Mouse (Mus musculus): ENCODE results near the gene A4gnt. TPM values are rescaled to one million over a fixed set of nuclear protein-coding genes. Genes with fewer than 3 reads are reported as not detected.

The A4gnt gene
- polyA plus RNA-seq, 1 experiment from 2014 or later = not detected

DNA sequence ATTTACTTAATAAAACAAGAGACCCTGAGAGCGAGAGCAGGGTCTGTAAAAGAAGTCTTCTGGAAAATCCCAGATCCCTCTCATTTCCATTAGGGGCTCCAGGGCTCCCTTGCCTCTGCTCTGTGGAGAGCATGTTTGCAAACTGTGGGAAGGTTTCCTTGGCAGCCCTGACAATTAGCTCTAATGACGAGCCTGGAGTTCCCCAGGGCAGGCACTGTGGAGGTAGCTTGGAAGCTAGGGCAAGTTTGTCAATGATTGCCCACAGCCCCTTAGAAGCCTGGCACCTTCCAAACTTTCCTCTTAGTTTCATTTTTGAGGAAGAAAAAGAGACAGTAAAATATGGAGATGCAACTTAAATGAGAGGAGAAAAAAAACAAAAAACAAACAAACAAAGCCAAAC lies 19.5 kb downstream of the A4gnt start:
- ChIA-PET CTCF (interaction anchor here (1.2 to 2.7 kb wide), 8 partner anchors 15 to 47 kb away, joined by 3 to 23 read pairs (median 4); no protein-coding TSS in a partner anchor), POLR2A (interaction anchor here (0.5 kb wide), 1 partner anchor 19 kb away, joined by 4 read pairs; no protein-coding TSS in a partner anchor)
- in situ Hi-C loops (cut with MboI; ENCODE audit: low pct_unique_long_range_greater_than_20kb) = no loop called here
- TF ChIP-seq CTCF (IDR thresholded peaks at IDR 0.05) = no peak
- ATAC-seq (peak; percentile 71), DNase-seq (ENCODE audit: low read depth, low spot score) (peak; percentile 51)
- H3K27me3 ChIP-seq = no peaks in the 10 kb centered on the region

- in situ Hi-C loops (cut with MboI; ENCODE audit: low pct_unique_long_range_greater_than_20kb) = no loop called here
- no peak for TF ChIP-seq CTCF (IDR thresholded peaks at IDR 0.05)
Observed at GRCm38 (mm10) chr9:99632264-99632663, 20.0 kb downstream of the A4gnt start.

GRCm38 (mm10) chr9:99636776-99637175 lies 24.5 kb downstream of the A4gnt start:
- H3K27me3 ChIP-seq = no peaks in the 10 kb centered on the region
- no peak for TF ChIP-seq CTCF (IDR thresholded peaks at IDR 0.05)
- no peak for ATAC-seq
- in situ Hi-C loops (cut with MboI; ENCODE audit: low pct_unique_long_range_greater_than_20kb) = no loop called here
- no peak for DNase-seq (ENCODE audit: low read depth, low spot score)
- ChIA-PET CTCF (no interaction called here), POLR2A (no interaction called here)

More at GRCm38 (mm10) chr9:99632264-99632663, 20.0 kb downstream of the A4gnt start:
- ChIA-PET CTCF (interaction anchor here (1.2 to 2.7 kb wide), 7 partner anchors 15 to 45 kb away, joined by 3 to 23 read pairs (median 4); no protein-coding TSS in a partner anchor), POLR2A (no interaction called here)
- ATAC-seq = peak; percentile 56
- H3K27me3 ChIP-seq = no peaks in the 10 kb centered on the region
- DNase-seq (ENCODE audit: low read depth, low spot score) = peak; percentile 66

DNA sequence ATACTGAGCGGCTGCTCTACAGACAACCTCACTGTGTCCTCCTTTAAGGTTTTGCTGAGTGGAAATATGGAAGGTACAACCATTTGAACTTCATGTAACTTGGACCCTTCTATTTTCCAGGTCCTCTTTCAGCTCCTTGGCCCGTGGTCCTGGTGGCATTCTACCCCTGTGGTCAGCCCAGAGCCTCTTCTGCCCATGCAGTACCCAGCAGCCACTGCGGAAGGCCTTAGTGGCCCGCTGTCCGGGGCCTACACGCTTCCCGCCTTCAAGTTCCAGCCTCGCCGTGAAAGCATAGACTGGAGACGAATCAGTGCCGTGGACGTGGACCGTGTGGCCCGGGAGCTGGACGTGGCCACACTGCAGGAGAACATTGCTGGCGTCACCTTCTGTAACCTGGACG lies 24.9 kb downstream of the A4gnt start:
- no peaks in the 10 kb centered on the region for H3K27me3 ChIP-seq
- TF ChIP-seq CTCF (IDR thresholded peaks at IDR 0.05) = no peak
- CTCF ChIA-PET = interaction anchor here (1.1 kb wide), 1 partner anchor 50 kb away, joined by 3 read pairs; no protein-coding TSS in a partner anchor
- ATAC-seq (no peak), DNase-seq (ENCODE audit: low read depth, low spot score) (no peak)
- POLR2A ChIA-PET = no interaction called here
- in situ Hi-C loops (cut with MboI; ENCODE audit: low pct_unique_long_range_greater_than_20kb) = no loop called here

GRCm38 (mm10) chr9:99637736-99638135 lies 25.4 kb downstream of the A4gnt start:
- no peak for TF ChIP-seq CTCF (IDR thresholded peaks at IDR 0.05)
- ChIA-PET CTCF (interaction anchor here (1.1 kb wide), 1 partner anchor 50 kb away, joined by 3 read pairs; no protein-coding TSS in a partner anchor), POLR2A (no interaction called here)
- in situ Hi-C loops (cut with MboI; ENCODE audit: low pct_unique_long_range_greater_than_20kb) = no loop called here
- ATAC-seq (no peak), DNase-seq (ENCODE audit: low read depth, low spot score) (no peak)
- H3K27me3 ChIP-seq = no peaks in the 10 kb centered on the region

GRCm38 (mm10) chr9:99639957-99640356 lies 27.7 kb downstream of the A4gnt start:
- ChIA-PET POLR2A (interaction anchor here (0.6 kb wide), 1 partner anchor 10 kb away, joined by 3 read pairs; no protein-coding TSS in a partner anchor), CTCF (no interaction called here)
- H3K27me3 ChIP-seq = no peaks in the 10 kb centered on the region
- in situ Hi-C loops (cut with MboI; ENCODE audit: low pct_unique_long_range_greater_than_20kb) = no loop called here
- ATAC-seq (no peak), DNase-seq (ENCODE audit: low read depth, low spot score) (no peak)
- no peak for TF ChIP-seq CTCF (IDR thresholded peaks at IDR 0.05)

GRCm38 (mm10) chr9:99645416-99645815 lies 33.1 kb downstream of the A4gnt start:
- no peak for ATAC-seq
- TF ChIP-seq CTCF (IDR thresholded peaks at IDR 0.05) = no peak
- DNase-seq (ENCODE audit: low read depth, low spot score) = no peak
- ChIA-PET CTCF (interaction anchor here (1.7 kb wide), 1 partner anchor 10 kb away, joined by 5 read pairs; no protein-coding TSS in a partner anchor), POLR2A (no interaction called here)
- in situ Hi-C loops (cut with MboI; ENCODE audit: low pct_unique_long_range_greater_than_20kb) = no loop called here
- H3K27me3 ChIP-seq = no peaks in the 10 kb centered on the region

DNA sequence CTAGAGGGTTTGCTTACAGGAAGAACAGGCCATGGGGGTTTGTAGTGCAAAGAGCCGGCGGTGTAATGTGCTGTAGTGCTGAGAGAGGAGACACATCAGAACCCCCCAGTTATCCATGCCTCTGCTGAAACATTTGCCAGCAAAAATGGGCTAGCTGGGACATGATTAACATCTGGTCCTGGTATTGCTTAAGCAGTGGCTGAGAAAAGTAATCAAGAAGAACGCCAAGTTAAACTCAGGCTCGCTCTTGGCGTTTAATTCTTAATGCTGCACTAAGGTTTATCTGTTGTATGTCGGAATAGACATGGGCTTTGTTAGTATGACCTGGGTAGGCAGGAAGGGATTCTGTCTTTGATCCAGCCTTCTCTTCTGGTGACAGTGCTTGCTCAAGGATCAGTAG lies 33.8 kb downstream of the A4gnt start:
- CTCF ChIA-PET = interaction anchor here (1.5 to 1.7 kb wide), 2 partner anchors 11 to 14 kb away, joined by 5 to 6 read pairs; no protein-coding TSS in a partner anchor
- no peak for DNase-seq (ENCODE audit: low read depth, low spot score)
- no peaks in the 10 kb centered on the region for H3K27me3 ChIP-seq
- ATAC-seq = no peak
- in situ Hi-C loops (cut with MboI; ENCODE audit: low pct_unique_long_range_greater_than_20kb) = no loop called here
- no peak for TF ChIP-seq CTCF (IDR thresholded peaks at IDR 0.05)
- POLR2A ChIA-PET = no interaction called here

- TF ChIP-seq CTCF (IDR thresholded peaks at IDR 0.05) = no peak
- in situ Hi-C loops (cut with MboI; ENCODE audit: low pct_unique_long_range_greater_than_20kb) = loop anchor here (5.0 kb wide), 1 partner anchor 73 kb away; no protein-coding TSS in a partner anchor
- no peaks in the 10 kb centered on the region for H3K27me3 ChIP-seq
- CTCF ChIA-PET = interaction anchor here (0.9 to 4.9 kb wide), 5 partner anchors 18 to 89 kb away, joined by 3 to 49 read pairs (median 6); no protein-coding TSS in a partner anchor
- DNase-seq (ENCODE audit: low read depth, low spot score) = no peak
- ATAC-seq = no peak
- POLR2A ChIA-PET = interaction anchor here (0.6 kb wide), 1 partner anchor 53 kb away, joined by 3 read pairs; no protein-coding TSS in a partner anchor
Observed at GRCm38 (mm10) chr9:99660756-99661155, 48.5 kb downstream of the A4gnt start.

DNA sequence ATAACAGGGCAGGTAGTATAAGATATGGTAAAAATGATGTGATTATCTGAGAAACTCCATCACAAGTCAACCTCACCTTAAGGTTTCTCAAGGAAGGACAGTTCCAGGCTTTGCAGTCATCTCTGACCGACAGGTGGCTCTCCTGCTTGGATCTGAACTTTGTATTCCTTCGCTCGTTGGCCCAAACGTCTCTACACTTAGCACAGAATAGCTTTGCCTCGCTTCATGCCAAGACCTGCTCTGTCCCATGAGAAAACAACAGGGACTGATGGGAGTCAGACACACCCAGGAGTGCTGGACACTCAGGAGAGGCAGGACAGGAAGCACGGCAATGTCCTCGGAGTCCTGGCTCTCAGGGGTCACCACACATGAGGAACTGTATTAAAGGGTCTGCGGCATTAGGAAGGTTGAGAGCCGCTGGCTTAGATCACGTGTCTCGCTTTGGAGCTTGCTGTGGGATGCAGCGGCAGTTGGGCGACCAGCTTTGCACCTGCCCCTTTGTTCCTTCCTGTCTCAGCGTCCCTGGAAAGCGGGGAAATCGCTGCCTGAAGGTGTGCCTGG lies 49.4 kb downstream of the A4gnt start:
- in situ Hi-C loops (cut with MboI; ENCODE audit: low pct_unique_long_range_greater_than_20kb) = loop anchor here (5.0 kb wide), 1 partner anchor 74 kb away; no protein-coding TSS in a partner anchor
- H3K27me3 ChIP-seq = no peaks in the 10 kb centered on the region
- ChIA-PET CTCF (interaction anchor here (0.8 to 4.9 kb wide), 16 partner anchors 9 to 156 kb away, joined by 3 to 49 read pairs (median 5); no protein-coding TSS in a partner anchor), POLR2A (interaction anchor here (1.1 to 1.3 kb wide), 2 partner anchors 15 to 27 kb away, joined by 3 read pairs; no protein-coding TSS in a partner anchor)
- no peak for DNase-seq (ENCODE audit: low read depth, low spot score)
- no peak for TF ChIP-seq CTCF (IDR thresholded peaks at IDR 0.05)
- ATAC-seq = no peak

DNA sequence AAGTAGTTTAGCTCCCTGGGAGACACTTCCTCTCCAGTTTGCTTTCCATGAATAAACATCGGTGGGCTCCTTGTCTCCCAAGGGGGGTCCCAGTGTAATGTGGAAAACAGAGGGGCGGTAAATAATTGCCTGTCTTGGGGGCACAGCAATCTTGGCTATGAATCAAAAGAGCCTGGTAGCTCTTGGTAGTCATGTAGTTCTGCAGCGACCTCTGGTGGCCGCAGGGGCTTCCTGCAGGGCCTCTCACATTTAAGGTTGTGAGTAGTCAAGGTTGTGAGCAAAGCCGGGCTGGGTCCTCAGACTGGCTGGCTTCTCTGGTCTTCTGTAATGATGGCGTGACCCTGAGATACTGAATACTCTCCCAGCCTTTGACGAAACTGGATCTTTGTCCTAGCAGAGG lies 50.1 kb downstream of the A4gnt start:
- ATAC-seq (no peak), DNase-seq (ENCODE audit: low read depth, low spot score) (peak; percentile 25)
- TF ChIP-seq CTCF (IDR thresholded peaks at IDR 0.05) = peak; percentile 91
- H3K27me3 ChIP-seq = no peaks in the 10 kb centered on the region
- CTCF ChIA-PET = interaction anchor here (0.8 to 4.9 kb wide), 15 partner anchors 9 to 156 kb away, joined by 3 to 49 read pairs (median 5); no protein-coding TSS in a partner anchor
- in situ Hi-C loops (cut with MboI; ENCODE audit: low pct_unique_long_range_greater_than_20kb) = loop anchor here (5.0 kb wide), 1 partner anchor 75 kb away; no protein-coding TSS in a partner anchor
- POLR2A ChIA-PET = interaction anchor here (1.2 to 1.3 kb wide), 2 partner anchors 15 to 75 kb away, joined by 3 to 4 read pairs; no protein-coding TSS in a partner anchor

All from Patski (cell line).